Mouse (Mus musculus): ENCODE measurements around the gene Zfp277.

Zfp277 gene

GRCm38 (mm10) chr12:40438049-40438448, 7.7 kb downstream of the Zfp277 start:
- no peak for DNase-seq

- DNase-seq = no peak
Measured at GRCm38 (mm10) chr12:40434101-40434500, 11.6 kb downstream of the Zfp277 start.

- no peak for DNase-seq
Measured at GRCm38 (mm10) chr12:40431075-40431474, 14.6 kb downstream of the Zfp277 start.

GRCm38 (mm10) chr12:40429976-40430375, 15.7 kb downstream of the Zfp277 start:
- no peak for DNase-seq

- DNase-seq = no peak
Measured at GRCm38 (mm10) chr12:40427606-40428005, 18.1 kb downstream of the Zfp277 start.

GRCm38 (mm10) chr12:40424991-40425390, 20.7 kb downstream of the Zfp277 start:
- DNase-seq = no peak

GRCm38 (mm10) chr12:40417257-40417656, 28.4 kb downstream of the Zfp277 start:
- no peak for DNase-seq

- DNase-seq = no peak
Measured at GRCm38 (mm10) chr12:40415312-40415925, 30.3 kb downstream of the Zfp277 start.

- DNase-seq = no peak
Measured at GRCm38 (mm10) chr12:40414682-40415311, 30.9 kb downstream of the Zfp277 start.

GRCm38 (mm10) chr12:40399812-40400211, 45.9 kb downstream of the Zfp277 start:
- no peak for DNase-seq

- DNase-seq = no peak
Measured at GRCm38 (mm10) chr12:40399386-40399785, 46.3 kb downstream of the Zfp277 start.

GRCm38 (mm10) chr12:40398916-40399315, 46.8 kb downstream of the Zfp277 start:
- DNase-seq = no peak

GRCm38 (mm10) chr12:40392869-40393268, 52.8 kb downstream of the Zfp277 start:
- DNase-seq = no peak

- DNase-seq = no peak
Measured at GRCm38 (mm10) chr12:40391262-40391661, 54.4 kb downstream of the Zfp277 start.

GRCm38 (mm10) chr12:40387786-40388185, 57.9 kb downstream of the Zfp277 start:
- no peak for DNase-seq

- DNase-seq = no peak
Measured at GRCm38 (mm10) chr12:40385301-40385700, 60.4 kb downstream of the Zfp277 start.

- DNase-seq = no peak
Measured at GRCm38 (mm10) chr12:40383718-40384117, 62.0 kb downstream of the Zfp277 start.

- DNase-seq = no peak
Measured at GRCm38 (mm10) chr12:40382539-40382938, 63.2 kb downstream of the Zfp277 start.

- no peak for DNase-seq
Measured at GRCm38 (mm10) chr12:40381824-40382223, 63.9 kb downstream of the Zfp277 start.

- no peak for DNase-seq
Measured at GRCm38 (mm10) chr12:40381173-40381801, 64.4 kb downstream of the Zfp277 start.

GRCm38 (mm10) chr12:40379538-40379923, 66.2 kb downstream of the Zfp277 start:
- DNase-seq = no peak

GRCm38 (mm10) chr12:40378621-40379537, 66.8 kb downstream of the Zfp277 start:
- DNase-seq = peak; percentile 19

- no peak for DNase-seq
Measured at GRCm38 (mm10) chr12:40351879-40352278, 93.8 kb downstream of the Zfp277 start.
